Mouse (Mus musculus) neural tube, embryonic 13.5 days (tissue): ENCODE measurements around the gene Ubald1. TPM values are rescaled to one million over a fixed set of nuclear protein-coding genes. Genes with fewer than 3 reads are reported as not detected.

Experiments
- ATAC-seq: fragments of 200-750 bp; cut with Nextera tagmentation; 2 replicates; pipeline ENCODE4 v1.8.0; 2017; ENCODE audit warnings: low read depth, mild to moderate bottlenecking, moderate TSS enrichment, moderate library complexity
- H3K27ac ChIP-seq: fragments of 300-500 bp; sonication (generic); replicated peaks from 2 replicates; pipeline ENCODE4 v1.5.1; 2015; ENCODE audit warnings: moderate library complexity, mild to moderate bottlenecking, inconsistent platforms
- H3K27me3 ChIP-seq: fragments of 300-500 bp; sonication (generic); 2 replicates; pipeline ENCODE4 v1.6.1; 2015; ENCODE audit warnings: mild to moderate bottlenecking, inconsistent platforms
- H3K36me3 ChIP-seq: fragments of 300-500 bp; sonication (generic); 2 replicates; pipeline ENCODE4 v1.6.1; 2015; ENCODE audit warnings: mild to moderate bottlenecking, inconsistent platforms
- H3K4me1 ChIP-seq: fragments of 300-500 bp; sonication (generic); replicated peaks from 2 replicates; pipeline ENCODE4 v1.6.1; 2015; ENCODE audit warnings: inconsistent platforms
- H3K4me2 ChIP-seq: fragments of 300-500 bp; sonication (generic); 2 replicates; pipeline ENCODE4 v1.6.1; 2015; ENCODE audit warnings: inconsistent platforms, mild to moderate bottlenecking, moderate library complexity
- H3K4me3 ChIP-seq: fragments of 300-500 bp; sonication (generic); 2 replicates; pipeline ENCODE4 v1.5.1; 2015; ENCODE audit warnings: mild to moderate bottlenecking, inconsistent platforms
- H3K9ac ChIP-seq: fragments of 300-500 bp; sonication (generic); 2 replicates; pipeline ENCODE4 v1.6.1; 2015; ENCODE audit warnings: moderate library complexity, mild to moderate bottlenecking, inconsistent platforms
- H3K9me3 ChIP-seq: fragments of 300-500 bp; sonication (generic); 2 replicates; pipeline ENCODE4 v1.6.1; 2016; ENCODE audit warnings: inconsistent platforms
- WGBS: fragments of 180-500 bp; shearing (Covaris S2); methylation state at CpG from one replicate; pipeline ENCODE4 v1.1.7; 2015; 5-methylcytosine and 5-hydroxymethylcytosine counted together
- polyA plus RNA-seq: library from polyadenylated mRNA; unstranded; fragments of >200 nt; fragmentation: Nextera tagmentation; extraction: Ambion mirVana; gene quantifications from 2 replicates; pipeline ENCODE4 v1.2.1, GENCODE M21; 2015

Ubald1 gene
- 54.4 and 66.3 TPM in 2 replicates for polyA plus RNA-seq

DNA sequence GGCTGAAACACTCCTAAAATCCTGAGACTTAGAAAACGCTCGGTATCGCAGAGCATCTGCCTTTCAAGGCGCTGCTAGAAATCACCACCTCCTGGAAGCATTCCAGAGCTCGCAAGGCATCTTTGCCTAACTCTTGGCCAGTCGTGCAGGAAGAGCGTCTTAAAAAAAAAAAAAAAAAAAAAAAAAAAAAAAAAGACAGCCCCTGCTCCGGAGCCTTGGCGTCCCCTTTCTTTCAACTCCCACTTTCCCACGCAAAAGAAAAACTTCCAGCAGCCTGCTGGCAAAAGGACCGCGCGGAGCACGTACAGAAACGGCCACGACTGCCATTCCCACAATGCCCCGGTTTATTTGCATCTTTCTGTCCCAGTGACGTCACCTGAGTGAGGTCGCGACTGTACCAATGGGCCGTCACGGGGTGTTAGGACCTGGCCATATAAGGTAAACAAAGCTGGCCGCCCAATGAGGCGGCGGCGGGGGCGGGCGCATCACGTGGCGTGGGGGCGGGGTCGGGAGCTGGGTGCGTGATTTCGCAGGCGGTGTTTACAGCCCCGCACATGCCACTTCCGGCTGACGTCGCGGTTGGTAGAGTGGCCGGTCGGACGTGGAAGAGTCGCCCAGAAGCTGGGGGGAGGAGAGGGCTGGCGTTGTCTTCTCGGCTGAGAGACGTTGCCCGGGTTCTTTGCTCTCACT lies at the start of gene Ubald1:
TSS of gene Ubald1 (minus strand) at position 180 of the 690 bp plus-strand sequence.
- H3K4me3 ChIP-seq, result peak within 1 kb of the TSS; percentile 80
- peak within 1 kb of the TSS; percentile 91 for H3K4me2 ChIP-seq
- ATAC-seq, result peak; percentile 87
- no peaks in the 10 kb centered on the region for H3K27me3 ChIP-seq
- peaks cover 56% of the 10 kb centered on the region for H3K4me1 ChIP-seq
- H3K9ac ChIP-seq, result peak within 1 kb of the TSS; percentile 95
- peak within 1 kb of the TSS; percentile 99 for H3K27ac ChIP-seq
- WGBS, result under 1% methylated on average over 48 of the region's 48 CpGs
- H3K9me3 ChIP-seq, result no peaks in the 10 kb centered on the region
- H3K36me3 ChIP-seq, result peaks cover 15% of the 10 kb centered on the region

DNA sequence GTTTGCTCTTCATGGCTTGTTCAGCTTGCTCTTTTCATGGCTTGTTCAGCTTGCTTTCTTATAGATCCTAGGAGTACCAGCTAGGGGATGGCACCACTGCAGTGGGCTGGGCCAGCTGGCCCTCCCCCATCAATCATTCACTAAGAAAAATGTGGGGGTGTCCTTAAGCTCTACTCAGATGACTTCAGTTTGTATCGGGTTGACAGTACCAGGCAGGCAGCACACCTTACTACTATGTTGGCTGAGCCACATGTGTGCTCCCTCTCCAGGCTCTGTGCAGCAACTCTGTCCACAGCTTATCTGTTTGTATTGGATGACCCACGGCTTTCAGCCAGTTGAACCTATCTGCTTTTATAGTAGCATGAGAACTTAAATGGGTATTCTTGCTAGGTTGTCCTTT lies 48.4 kb upstream of the Ubald1 start:
- no peak for ATAC-seq
- Histone ChIP-seq H3K27ac (no peak overlapping the region), H3K9ac (no peak overlapping the region), H3K4me2 (no peak overlapping the region), H3K4me3 (no peak overlapping the region), H3K27me3 (no peaks in the 10 kb centered on the region), H3K36me3 (peaks cover 100% of the 10 kb centered on the region), H3K9me3 (no peaks in the 10 kb centered on the region), H3K4me1 (no peaks in the 10 kb centered on the region)
- WGBS, result 91% methylated on average over 2 of the region's 2 CpGs

DNA sequence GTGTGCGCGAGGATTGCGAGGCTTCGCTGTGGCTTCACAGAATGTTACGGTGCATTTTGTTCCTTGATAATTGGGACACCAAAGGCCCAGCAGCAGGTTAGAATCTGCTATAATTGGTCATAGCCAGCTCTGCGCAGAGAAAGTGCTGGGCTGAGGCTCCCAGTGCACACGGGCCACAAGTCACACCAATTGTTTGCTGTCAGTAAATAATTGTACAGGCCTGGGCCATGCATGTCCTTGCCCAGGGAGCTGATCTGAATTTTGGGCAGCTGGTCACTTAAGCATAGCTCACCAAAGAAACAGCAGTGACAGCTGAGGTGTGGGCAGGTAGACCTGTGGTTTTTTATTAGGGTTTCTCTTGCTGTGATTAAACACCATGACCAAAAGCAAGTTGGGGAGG lies 47.9 kb upstream of the Ubald1 start:
- no peak overlapping the region for H3K9ac ChIP-seq
- no peak for ATAC-seq
- H3K27me3 ChIP-seq, result no peaks in the 10 kb centered on the region
- 96% methylated on average over 7 of the region's 7 CpGs for WGBS
- no peaks in the 10 kb centered on the region for H3K9me3 ChIP-seq
- no peaks in the 10 kb centered on the region for H3K4me1 ChIP-seq
- no peak overlapping the region for H3K4me2 ChIP-seq
- peaks cover 100% of the 10 kb centered on the region for H3K36me3 ChIP-seq
- no peak overlapping the region for H3K27ac ChIP-seq
- no peak overlapping the region for H3K4me3 ChIP-seq

DNA sequence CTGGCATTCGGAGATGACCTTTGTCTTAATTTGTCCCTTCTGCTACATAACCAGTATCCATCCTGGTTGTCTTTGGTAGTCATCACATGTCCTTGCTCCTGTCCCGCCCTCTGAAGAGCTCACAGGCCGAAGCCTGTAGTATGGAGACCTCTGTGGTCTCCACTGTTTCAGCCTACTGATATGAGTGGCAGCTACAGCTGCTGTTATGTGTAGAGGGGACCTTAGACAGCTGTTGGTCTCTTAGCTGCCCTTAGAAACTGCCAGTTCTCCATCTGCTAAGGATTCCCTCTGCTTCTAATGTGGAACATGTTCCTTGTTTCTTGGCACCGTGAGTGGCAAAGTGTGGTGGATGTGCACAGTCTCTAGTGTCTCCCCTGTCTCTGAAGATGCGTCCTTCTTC lies 43.9 kb upstream of the Ubald1 start:
- WGBS, result 95% methylated on average over 5 of the region's 5 CpGs

DNA sequence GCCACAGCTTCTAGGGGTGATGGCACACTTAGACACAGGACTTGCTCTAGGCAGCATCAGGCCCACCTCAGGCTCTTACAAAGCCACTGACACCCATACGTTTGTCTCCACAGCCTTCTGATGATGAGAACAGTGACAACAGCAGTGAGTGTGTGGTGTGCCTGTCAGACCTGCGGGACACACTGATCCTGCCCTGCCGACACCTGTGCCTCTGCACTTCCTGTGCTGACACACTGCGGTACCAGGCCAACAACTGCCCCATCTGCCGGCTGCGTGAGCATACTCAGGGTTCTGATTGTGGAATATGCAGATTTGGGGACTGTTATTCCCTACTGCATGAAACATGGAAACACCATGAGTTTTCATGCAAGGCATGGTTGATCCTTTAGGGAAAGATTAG lies 42.4 kb upstream of the Ubald1 start:
- no peak for ATAC-seq
- Histone ChIP-seq H3K9me3 (no peaks in the 10 kb centered on the region), H3K27me3 (no peaks in the 10 kb centered on the region), H3K9ac (no peak overlapping the region), H3K4me2 (no peak overlapping the region), H3K27ac (no peak overlapping the region), H3K4me1 (no peaks in the 10 kb centered on the region), H3K4me3 (no peak overlapping the region), H3K36me3 (peaks cover 92% of the 10 kb centered on the region)
- WGBS, result 95% methylated on average over 6 of the region's 6 CpGs

More for the DNA sequence above, 43.9 kb upstream of the Ubald1 start:
- Histone ChIP-seq H3K9me3 (no peaks in the 10 kb centered on the region), H3K27ac (no peak overlapping the region), H3K4me2 (no peak overlapping the region), H3K4me1 (no peaks in the 10 kb centered on the region), H3K9ac (no peak overlapping the region), H3K36me3 (peaks cover 93% of the 10 kb centered on the region), H3K4me3 (no peak overlapping the region), H3K27me3 (no peaks in the 10 kb centered on the region)
- no peak for ATAC-seq

DNA sequence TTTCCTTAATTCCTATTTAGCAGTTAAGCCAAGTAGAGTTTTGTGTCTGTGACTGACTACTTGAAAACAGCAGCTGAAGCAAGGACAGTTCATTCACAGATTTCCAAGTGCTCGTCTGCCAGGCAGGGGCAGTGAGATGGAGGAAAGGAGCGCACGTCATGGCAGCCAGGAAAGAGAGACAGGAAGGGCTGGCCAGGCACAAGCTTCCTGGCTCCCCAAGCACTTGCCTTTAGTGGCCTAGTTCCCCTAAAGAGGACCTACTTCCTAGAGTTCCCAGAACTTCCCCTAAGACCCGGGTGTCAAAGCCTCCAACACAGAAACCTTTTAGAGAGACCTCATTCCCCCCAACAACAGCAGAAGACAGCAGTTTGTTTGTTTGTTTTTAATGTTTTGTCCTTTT lies 40.4 kb upstream of the Ubald1 start:
- Histone ChIP-seq H3K27ac (peak overlapping the region; percentile 13; the same call in 1 of the 2 replicates), H3K9me3 (no peaks in the 10 kb centered on the region), H3K9ac (no peak overlapping the region), H3K4me2 (no peak overlapping the region), H3K4me1 (no peaks in the 10 kb centered on the region), H3K4me3 (no peak overlapping the region), H3K27me3 (no peaks in the 10 kb centered on the region), H3K36me3 (peaks cover 91% of the 10 kb centered on the region)
- no peak for ATAC-seq
- 81% methylated on average over 4 of the region's 4 CpGs for WGBS

DNA sequence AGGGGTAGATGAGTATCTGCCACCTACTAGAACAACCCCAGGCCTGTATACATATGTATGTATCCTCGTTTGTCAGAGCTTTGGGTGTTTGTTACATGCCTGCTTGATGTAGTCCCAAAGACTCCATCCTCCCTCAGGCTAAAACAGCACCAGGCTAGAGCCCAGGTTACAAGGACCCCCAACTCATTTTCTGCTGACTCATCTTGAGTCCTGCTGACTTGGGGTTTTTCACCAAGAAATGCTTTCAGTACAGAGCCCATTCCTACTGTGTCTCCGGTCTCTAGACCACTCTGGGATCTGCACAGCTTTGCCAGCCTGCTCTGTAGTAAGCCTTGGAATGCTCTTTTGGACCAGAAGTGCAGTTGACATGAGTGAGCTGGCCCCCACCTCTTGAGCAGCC lies 36.5 kb upstream of the Ubald1 start:
- ATAC-seq, result no peak
- H3K27me3 ChIP-seq, result no peaks in the 10 kb centered on the region
- H3K27ac ChIP-seq, result no peak overlapping the region
- no peaks in the 10 kb centered on the region for H3K9me3 ChIP-seq
- no peak overlapping the region for H3K4me2 ChIP-seq
- peaks cover 5% of the 10 kb centered on the region for H3K4me1 ChIP-seq
- no peak overlapping the region for H3K4me3 ChIP-seq
- H3K36me3 ChIP-seq, result peaks cover 86% of the 10 kb centered on the region
- 81% methylated on average over 2 of the region's 2 CpGs for WGBS
- H3K9ac ChIP-seq, result no peak overlapping the region

DNA sequence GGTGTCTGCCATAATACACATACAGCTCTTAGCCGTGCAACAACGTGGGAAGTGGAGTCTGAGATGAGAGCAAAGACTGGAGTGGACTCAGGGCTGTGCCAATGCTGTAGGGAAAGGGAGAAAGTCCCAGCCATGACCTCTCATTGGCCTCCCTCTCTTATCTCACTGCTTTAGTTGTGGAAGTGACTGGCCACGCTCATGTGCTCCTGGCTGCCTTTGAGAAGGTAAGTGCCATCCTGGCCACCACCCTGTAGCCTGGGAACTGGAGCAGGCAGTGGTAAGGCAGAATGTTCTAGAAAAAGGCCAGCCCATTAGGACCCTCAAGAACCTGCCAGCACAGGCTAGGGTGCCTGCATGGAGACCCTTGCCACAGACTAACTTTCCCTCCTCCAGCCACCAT lies 35.8 kb upstream of the Ubald1 start:
- H3K4me2 ChIP-seq, result no peak overlapping the region
- no peaks in the 10 kb centered on the region for H3K27me3 ChIP-seq
- WGBS, result 94% methylated on average over 3 of the region's 3 CpGs
- peaks cover 5% of the 10 kb centered on the region for H3K4me1 ChIP-seq
- H3K9me3 ChIP-seq, result no peaks in the 10 kb centered on the region
- H3K9ac ChIP-seq, result no peak overlapping the region
- H3K27ac ChIP-seq, result no peak overlapping the region
- ATAC-seq, result no peak
- H3K36me3 ChIP-seq, result peaks cover 92% of the 10 kb centered on the region
- no peak overlapping the region for H3K4me3 ChIP-seq

DNA sequence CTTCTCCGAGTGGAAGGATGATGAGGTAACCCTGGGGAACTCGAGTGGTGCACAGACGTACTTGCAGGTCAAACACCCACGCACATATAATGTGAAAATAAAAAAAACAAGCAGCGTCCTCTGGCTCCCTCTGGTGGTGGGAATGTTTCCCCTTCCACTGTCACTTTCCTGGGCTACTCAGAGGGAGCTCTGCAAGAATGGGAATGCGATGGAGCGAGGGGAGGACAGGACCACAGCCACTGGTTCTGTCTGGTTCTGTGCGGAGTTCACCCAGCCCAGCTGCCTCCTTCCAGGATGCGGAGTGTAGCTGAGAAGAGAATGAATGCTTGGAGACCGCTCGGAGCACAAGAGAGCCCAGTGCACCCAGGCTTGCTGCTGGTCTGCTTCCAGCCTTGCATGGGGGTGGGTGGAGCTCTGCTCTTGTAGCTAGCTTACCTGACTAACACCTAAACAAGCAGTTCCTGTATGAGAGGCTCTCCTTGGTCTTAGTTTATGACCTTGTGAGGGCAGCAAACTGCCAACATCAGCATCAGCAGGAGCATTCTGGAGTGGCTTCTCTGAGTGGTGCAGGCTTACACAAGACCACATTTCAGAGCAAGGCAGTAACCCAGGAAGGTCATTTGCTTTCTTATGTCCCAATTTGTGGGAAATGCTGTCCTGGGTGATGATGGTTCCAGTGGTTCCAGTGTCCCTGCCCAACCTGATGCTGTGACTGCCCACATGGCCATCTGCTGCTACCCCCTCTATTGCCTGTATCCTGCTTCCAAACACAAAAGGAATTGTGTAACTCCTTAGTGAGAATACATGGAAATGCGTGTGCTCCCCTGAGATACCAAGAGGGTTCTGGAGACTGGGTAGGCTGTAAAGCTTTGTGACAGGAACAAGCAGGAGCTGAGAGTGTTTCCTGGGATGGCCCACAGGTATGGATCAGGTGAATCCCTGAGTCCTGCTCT lies 33.9 kb upstream of the Ubald1 start:
- Histone ChIP-seq H3K9ac (no peak overlapping the region), H3K4me2 (no peak overlapping the region), H3K27ac (peak overlapping the region; percentile 55), H3K4me3 (no peak overlapping the region), H3K4me1 (peaks cover 5% of the 10 kb centered on the region), H3K36me3 (peaks cover 92% of the 10 kb centered on the region), H3K27me3 (no peaks in the 10 kb centered on the region), H3K9me3 (no peaks in the 10 kb centered on the region)
- WGBS, result 39% methylated on average over 12 of the region's 12 CpGs
- ATAC-seq, result peak; percentile 54; the same call in 1 of the 2 replicates

DNA sequence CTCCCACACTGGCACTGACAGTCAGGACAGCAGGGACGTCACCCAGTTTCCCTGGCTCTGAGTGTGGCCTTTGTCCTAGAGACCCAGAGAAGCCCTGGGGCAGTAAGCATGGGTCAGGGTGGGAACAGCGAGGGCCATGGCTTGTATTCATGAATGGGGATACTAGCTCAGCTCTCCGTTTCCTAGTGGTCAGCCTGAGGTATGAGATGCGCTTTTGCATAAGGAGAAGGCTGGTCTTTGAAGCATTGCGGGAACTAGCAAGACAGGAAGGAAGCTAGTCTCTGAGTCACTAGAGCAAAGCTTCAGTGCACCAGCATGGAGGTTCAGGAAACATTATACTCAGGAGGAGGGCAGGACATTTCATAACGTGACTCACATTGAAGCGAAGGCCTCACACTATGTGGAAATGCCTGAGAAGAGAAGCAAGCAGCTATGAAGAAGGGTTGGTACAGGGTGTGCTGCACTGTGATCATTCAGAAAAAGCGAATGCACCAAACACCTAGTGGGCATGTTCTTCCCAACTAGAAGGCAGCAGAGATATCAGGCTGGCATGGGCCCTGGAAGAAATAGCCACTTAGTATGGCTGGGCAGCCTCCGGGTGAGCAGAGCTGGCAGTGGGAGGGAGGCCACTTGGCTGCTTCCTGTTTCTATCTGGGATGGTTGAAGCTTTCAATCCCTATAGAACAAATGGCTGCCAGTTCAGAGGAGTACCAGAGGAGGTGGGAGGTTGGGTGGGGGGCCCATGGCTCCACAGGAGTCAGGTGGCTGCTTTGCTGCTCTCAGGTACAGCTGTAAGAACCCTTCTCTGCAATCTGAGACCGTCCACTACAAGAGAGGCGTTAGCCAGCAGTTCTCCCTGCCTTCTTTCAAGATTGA lies 33.0 kb upstream of the Ubald1 start:
- peak; percentile 28; the same call in 1 of the 2 replicates for ATAC-seq
- 73% methylated on average over 11 of the region's 11 CpGs for WGBS
- no peak overlapping the region for H3K9ac ChIP-seq
- no peak overlapping the region for H3K4me3 ChIP-seq
- no peaks in the 10 kb centered on the region for H3K27me3 ChIP-seq
- peaks cover 92% of the 10 kb centered on the region for H3K36me3 ChIP-seq
- peak overlapping the region; percentile 55 for H3K27ac ChIP-seq
- H3K4me1 ChIP-seq, result peaks cover 5% of the 10 kb centered on the region
- no peak overlapping the region for H3K4me2 ChIP-seq
- no peaks in the 10 kb centered on the region for H3K9me3 ChIP-seq

DNA sequence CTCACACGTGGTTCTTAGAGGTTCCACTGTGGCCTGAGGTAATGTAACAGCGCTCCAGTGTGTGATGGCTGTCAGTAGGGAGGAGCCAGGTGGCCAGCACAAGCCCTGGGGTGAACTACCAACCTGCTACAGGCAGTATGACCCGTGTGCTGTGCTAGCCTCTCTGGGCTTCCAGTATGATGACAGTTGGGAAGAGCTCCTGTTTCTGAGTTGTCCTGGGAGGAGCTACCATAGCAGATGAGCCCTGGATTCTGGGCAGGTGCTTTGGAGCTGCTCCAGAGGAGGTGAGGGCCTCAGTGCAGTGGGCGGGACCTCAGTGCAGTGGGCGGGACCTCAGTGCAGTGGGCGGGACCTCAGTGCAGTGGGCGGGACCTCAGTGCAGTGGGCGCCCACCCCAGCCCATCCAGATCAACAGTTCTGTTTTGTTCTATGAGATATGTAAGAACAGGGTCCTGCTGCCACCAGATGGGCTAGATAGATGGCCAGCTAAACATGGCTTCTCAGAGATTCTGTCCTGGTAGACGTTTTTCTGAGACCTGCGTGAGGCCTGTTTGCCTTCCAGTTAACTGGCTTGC lies 32.0 kb upstream of the Ubald1 start:
- Histone ChIP-seq H3K9ac (no peak overlapping the region), H3K4me3 (no peak overlapping the region), H3K9me3 (no peaks in the 10 kb centered on the region), H3K27ac (0 out of 2 replicates have a peak overlapping the region, but pooled peaks have one; percentile 55), H3K4me1 (peaks cover 5% of the 10 kb centered on the region), H3K4me2 (no peak overlapping the region), H3K36me3 (peaks cover 83% of the 10 kb centered on the region), H3K27me3 (no peaks in the 10 kb centered on the region)
- WGBS, result 76% methylated on average over 10 of the region's 10 CpGs
- ATAC-seq, result no peak
